Mouse (Mus musculus) CH12.LX (cell line): Measurements from ENCODE around the gene Inha. TPM values are rescaled to one million over a fixed set of nuclear protein-coding genes. Genes with fewer than 3 reads are reported as not detected.

Source experiments
- DNase-seq: peaks from one replicate; pipeline ENCODE4 v3.0.0-alpha.2; 2013; ENCODE audit errors: extremely low read depth
- H3K27ac ChIP-seq: 2 replicates; pipeline ENCODE4 v1.5.1; 2012; ENCODE audit warnings: low read depth, mild to moderate bottlenecking, control low read depth, moderate library complexity; ENCODE audit not compliant: insufficient read depth
- H3K27me3 ChIP-seq: replicated peaks from 2 replicates; pipeline ENCODE3; 2012; ENCODE audit warnings: inconsistent platforms
- H3K36me3 ChIP-seq, 2 experiments: replicated peaks in 1 of 2; 2 replicates each; pipeline versions ENCODE3 to v1.6.1; 2012; ENCODE audit warnings: inconsistent platforms in 1 of 2, low read length in 1 of 2, mild to moderate bottlenecking in 1 of 2, mixed read lengths in 1 of 2, moderate library complexity in 1 of 2; ENCODE audit not compliant: control insufficient read depth in 1 of 2, insufficient read depth in 1 of 2
- H3K4me1 ChIP-seq, 2 experiments: 2 replicates each; pipeline ENCODE4 v1.6.1; 2012; ENCODE audit warnings: inconsistent platforms in 1 of 2, moderate library complexity in 1 of 2; ENCODE audit not compliant: insufficient read depth in 2 of 2, control insufficient read depth in 1 of 2
- H3K4me2 ChIP-seq: 2 replicates; pipeline ENCODE4 v1.6.1; 2012; ENCODE audit warnings: low read depth, mild to moderate bottlenecking, control low read depth; ENCODE audit not compliant: poor library complexity, insufficient read depth, severe bottlenecking
- H3K4me3 ChIP-seq, 3 experiments: fragments of 150-350 bp in 1 of 3; sonication (generic) in 1 of 3; replicated peaks in 1 of 3; 2 replicates each; pipeline versions ENCODE3 to v1.5.1; 2011 to 2012; ENCODE audit warnings: low read depth in 2 of 3, low read length in 2 of 3, mild to moderate bottlenecking in 2 of 3, moderate library complexity in 2 of 3, control low read depth in 1 of 3, improper control_type of control experiment in 1 of 3, inconsistent platforms in 1 of 3, mixed read lengths in 1 of 3; ENCODE audit not compliant: poor library complexity in 1 of 3
- H3K79me2 ChIP-seq: replicated peaks from 2 replicates; pipeline ENCODE4 v1.6.1; 2012; ENCODE audit warnings: mild to moderate bottlenecking, moderate library complexity; ENCODE audit not compliant: control insufficient read depth, poor library complexity, insufficient read depth, severe bottlenecking; ENCODE audit errors: extremely low read depth
- H3K9ac ChIP-seq: 2 replicates; pipeline ENCODE4 v1.6.1; 2012; ENCODE audit warnings: low read depth, mild to moderate bottlenecking, control low read depth, moderate library complexity; ENCODE audit not compliant: insufficient read depth
- H3K9me3 ChIP-seq: replicated peaks from 2 replicates; pipeline ENCODE3; 2012; ENCODE audit warnings: low read length, inconsistent platforms, mixed read lengths
- CHD1 ChIP-seq: IDR thresholded peaks from 2 replicates; pipeline ENCODE4 v1.6.1; 2012; ENCODE audit warnings: low read depth, low read length, improper control_type of control experiment, inconsistent platforms
- CHD2 ChIP-seq: IDR thresholded peaks from 2 replicates; pipeline ENCODE4 v1.6.1; 2011; ENCODE audit warnings: low read length, improper control_type of control experiment
- EP300 ChIP-seq: IDR thresholded peaks from 2 replicates; pipeline ENCODE4 v1.6.1; 2011; ENCODE audit warnings: low read length, improper control_type of control experiment
- ETS1 ChIP-seq: conservative IDR thresholded peaks from 2 replicates; pipeline ENCODE4 v1.6.1; 2012; ENCODE audit warnings: low read depth, mild to moderate bottlenecking, inconsistent platforms, low read length, improper control_type of control experiment, moderate library complexity
- GABPA ChIP-seq: IDR thresholded peaks from 2 replicates; pipeline ENCODE4 v1.6.1; 2012; ENCODE audit warnings: low read depth, low read length, improper control_type of control experiment, inconsistent platforms; ENCODE audit not compliant: insufficient replicate concordance
- HCFC1 ChIP-seq: IDR thresholded peaks from 2 replicates; pipeline ENCODE4 v1.6.1; 2012; ENCODE audit warnings: low read depth, mild to moderate bottlenecking, inconsistent platforms, low read length, improper control_type of control experiment
- JUN ChIP-seq: IDR thresholded peaks from 2 replicates; pipeline ENCODE4 v1.6.1; 2011; ENCODE audit warnings: low read depth, mild to moderate bottlenecking, low read length, improper control_type of control experiment, moderate library complexity; ENCODE audit not compliant: insufficient read depth
- MEF2A ChIP-seq: IDR thresholded peaks from 2 replicates; pipeline ENCODE4 v1.6.1; 2014; ENCODE audit warnings: low read depth, mild to moderate bottlenecking, inconsistent platforms, low read length, improper control_type of control experiment, borderline replicate concordance
- MXI1 ChIP-seq: IDR thresholded peaks from 2 replicates; pipeline ENCODE4 v1.6.1; 2011; ENCODE audit warnings: mild to moderate bottlenecking, low read depth, low read length, improper control_type of control experiment
- NELFE ChIP-seq: IDR thresholded peaks from 2 replicates; pipeline ENCODE4 v1.6.1; 2011; ENCODE audit warnings: low read depth, low read length, improper control_type of control experiment
- NRF1 ChIP-seq: IDR thresholded peaks from 2 replicates; pipeline ENCODE4 v1.6.1; 2014; ENCODE audit warnings: low read depth, mild to moderate bottlenecking, inconsistent platforms, low read length, improper control_type of control experiment, moderate library complexity
- PAX5 ChIP-seq: IDR thresholded peaks from 2 replicates; pipeline ENCODE4 v1.6.1; 2012; ENCODE audit warnings: low read length, inconsistent platforms, mixed read lengths
- POLR2AphosphoS2 ChIP-seq: IDR thresholded peaks from 2 replicates; pipeline ENCODE4 v1.6.1; 2011; ENCODE audit warnings: low read depth, low read length, improper control_type of control experiment
- SIN3A ChIP-seq: IDR thresholded peaks from 2 replicates; pipeline ENCODE4 v1.6.1; 2012; ENCODE audit warnings: low read length, improper control_type of control experiment, inconsistent platforms
- SMC3 ChIP-seq: IDR thresholded peaks from 2 replicates; pipeline ENCODE4 v1.6.1; 2011; ENCODE audit warnings: low read depth, low read length, improper control_type of control experiment
- TBP ChIP-seq: conservative IDR thresholded peaks from 2 replicates; pipeline ENCODE4 v1.6.1; 2011; ENCODE audit warnings: low read depth, low read length, improper control_type of control experiment
- TCF12 ChIP-seq: IDR thresholded peaks from 2 replicates; pipeline ENCODE4 v1.6.1; 2014; ENCODE audit warnings: low read depth, mild to moderate bottlenecking, inconsistent platforms, low read length, improper control_type of control experiment
- UBTF ChIP-seq: IDR thresholded peaks from 2 replicates; pipeline ENCODE4 v1.6.1; 2012; ENCODE audit warnings: low read depth, mild to moderate bottlenecking, inconsistent platforms, low read length, improper control_type of control experiment, moderate library complexity
- USF2 ChIP-seq: conservative IDR thresholded peaks from 2 replicates; pipeline ENCODE4 v1.6.1; 2011; ENCODE audit warnings: low read depth, low read length, improper control_type of control experiment
- ZNF384 ChIP-seq: IDR thresholded peaks from 2 replicates; pipeline ENCODE4 v1.6.1; 2012; ENCODE audit warnings: low read depth, low read length, improper control_type of control experiment, inconsistent platforms
- dilution Hi-C: fragments of 300-500 bp; cut with MboI; formaldehyde crosslinking; loops from 2 replicates; pipeline ENCODE4 v1.14.3; 2020; ENCODE audit warnings: low sequenced_read_pairs; ENCODE audit not compliant: extremely low pct_unique_long_range_greater_than_20kb, extremely low pct_ligation_motif_present
- in situ Hi-C: fragments of 300-500 bp; cut with MboI; formaldehyde crosslinking; loops from 3 replicates; pipeline ENCODE4 v1.14.3; 2019; ENCODE audit warnings: low sequenced_read_pairs, low pct_ligation_motif_present, low pct_unique_long_range_greater_than_20kb, mixed read lengths
- polyA plus RNA-seq: library from polyadenylated mRNA; unstranded; fragments of >175 nt; gene quantifications from 2 replicates; pipeline ENCODE4 v1.2.1, GENCODE M21; 2012; ENCODE audit warnings: low read depth; ENCODE audit not compliant: insufficient read length
- total RNA-seq, 2 experiments: library from RNA; depleted of rRNA; stranded (reverse); fragments of 300-350 nt in 1 of 2; fragments of >200 nt in 1 of 2; gene quantifications; 2 replicates each; pipeline ENCODE4 v1.2.3; 2012 to 2014

Gene Inha
- total RNA-seq (2012; rRNA removed) (not detected in 2 replicates), total RNA-seq (2014; rRNA removed) (not detected in 2 replicates), polyA plus RNA-seq (not detected in 2 replicates)

DNA sequence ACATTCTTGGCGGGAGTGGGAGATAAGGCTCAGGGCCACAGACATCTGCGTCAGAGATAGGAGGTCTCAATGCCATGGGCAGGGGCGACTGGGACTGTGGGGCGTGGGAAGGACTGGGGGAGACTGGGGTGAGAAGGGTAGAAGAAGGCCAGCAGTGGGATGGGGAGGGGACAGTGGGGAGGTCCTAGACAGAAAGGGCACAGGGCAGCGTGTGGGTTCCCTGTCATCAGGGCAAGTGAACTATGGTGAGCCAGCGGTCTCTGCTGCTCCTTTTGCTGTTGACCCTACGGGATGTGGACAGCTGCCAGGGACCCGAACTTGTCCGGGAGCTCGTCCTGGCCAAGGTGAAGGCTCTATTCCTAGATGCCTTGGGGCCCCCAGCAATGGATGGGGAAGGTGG, at the start of gene Inha:
Gene Inha (plus strand): TSS at position 72 of the 400 bp plus-strand sequence.
- no peaks in the 10 kb centered on the region for H3K4me1 ChIP-seq
- no peaks in the 10 kb centered on the region for H3K79me2 ChIP-seq
- H3K9me3 ChIP-seq, result peaks cover 13% of the 10 kb centered on the region
- no peak for TF ChIP-seq UBTF
- no peak for TF ChIP-seq NELFE
- TF ChIP-seq EP300, result no peak
- TF ChIP-seq CHD1, result no peak
- TF ChIP-seq MXI1, result no peak
- no peak for TF ChIP-seq USF2
- DNase-seq, result no peak
- H3K27ac ChIP-seq, result no peak within 1 kb of the TSS
- no peak within 1 kb of the TSS for H3K4me3 ChIP-seq
- no peak within 1 kb of the TSS for H3K9ac ChIP-seq
- dilution Hi-C loops (no loop called here), in situ Hi-C loops (no loop called here)
- H3K36me3 ChIP-seq, result no peaks in the 10 kb centered on the region
- no peak within 1 kb of the TSS for H3K4me2 ChIP-seq
- H3K27me3 ChIP-seq, result peaks cover 20% of the 10 kb centered on the region

DNA sequence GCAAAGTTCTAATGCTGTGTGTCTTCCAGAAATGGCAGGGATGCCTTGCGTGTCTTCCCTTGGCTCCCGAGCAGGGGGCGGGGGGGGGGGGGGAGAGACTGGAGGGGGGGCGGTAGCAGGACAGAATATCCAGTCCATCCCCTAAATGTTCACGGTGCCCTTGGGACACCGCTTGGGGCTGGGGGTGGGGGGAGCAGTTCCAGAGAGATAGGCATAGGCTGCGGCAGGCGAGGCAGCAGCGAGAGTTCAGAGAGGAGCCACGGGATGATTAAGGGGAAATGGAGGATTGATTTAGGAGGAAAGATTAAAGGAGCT, 49.2 kb upstream of the Inha start:
- no peak for TF ChIP-seq POLR2AphosphoS2
- no peak for TF ChIP-seq TBP
- no peak for TF ChIP-seq SIN3A
- no peak for TF ChIP-seq MEF2A
- TF ChIP-seq GABPA, result no peak
- TF ChIP-seq JUN, result no peak
- no peak for TF ChIP-seq SMC3
- TF ChIP-seq NRF1, result no peak
- no peak for TF ChIP-seq ETS1
- no peak for TF ChIP-seq CHD2
- no peak for TF ChIP-seq ZNF384
- no peak for TF ChIP-seq TCF12
- TF ChIP-seq HCFC1, result no peak
- TF ChIP-seq PAX5, result no peak
- H3K9me3 ChIP-seq, result no peaks in the 10 kb centered on the region
- H3K4me1 ChIP-seq, result peaks cover 0 to 5% of the 10 kb centered on the region in 2 experiments; a peak in 1 of 4 replicates
- dilution Hi-C loops, result no loop called here
- H3K4me3 ChIP-seq, result no peak overlapping the region
- H3K9ac ChIP-seq, result no peak overlapping the region
- H3K36me3 ChIP-seq, result no peaks in the 10 kb centered on the region
- H3K4me2 ChIP-seq, result no peak overlapping the region
- peaks cover 68% of the 10 kb centered on the region for H3K27me3 ChIP-seq
- H3K79me2 ChIP-seq, result no peaks in the 10 kb centered on the region
- in situ Hi-C loops, result loop anchor here (25.0 kb wide), 1 partner anchor 520 kb away; the partner anchor contains the start of gene Cfap65
- no peak overlapping the region for H3K27ac ChIP-seq
- DNase-seq, result no peak
